ENCODE assay signal across 11 mouse cellular contexts in genomic region chr10:29533846-29534829, GRCm38 (mm10). TPM values are rescaled to one million over a fixed set of nuclear protein-coding genes. Genes with fewer than 3 reads are reported as not detected.
DNase-seq lines count a peak whose midpoint lies in the region; ATAC-seq and TF ChIP-seq lines count a peak whose summit lies in the region.
"Had no signal": no experiment of that assay in that cellular context is flagged by ENCODE, and none has a peak within 500 bp of the region (broad histone marks: within the 10 kb centered on the region; RNA-seq: fewer than 3 reads in every experiment).

No protein-coding gene starts in this region.

- TF ChIP-seq CTCF in liver, adult 2 months (IDR thresholded peaks at IDR 0.05; ENCODE audit: low read depth, low read length) = no peak

- H3K9ac ChIP-seq in intestine, embryonic 14.5 days (ENCODE audit: low read length) = peak overlapping the region; percentile 57
- H3K9ac ChIP-seq in liver, adult 2 months (ENCODE audit: low read depth, low read length) = peak overlapping the region; percentile 43; the same call in 1 of the 2 replicates

- peak; percentile 36; the same call in 1 of the 2 replicates for ATAC-seq in intestine, embryonic 14.5 days (replicated peaks; ENCODE audit: low FRiP score, low TSS enrichment, low read depth)

- 1% methylated on average over 24 of the region's 24 CpGs for WGBS in intestine, embryonic 14.5 days
- 3% methylated on average over 24 of the region's 24 CpGs for WGBS in liver, adult 2 months

- no peak for TF ChIP-seq POLR2A in liver, adult 2 months (IDR thresholded peaks at IDR 0.05; ENCODE audit: extremely low read depth, insufficient read depth, low read length)

- H3K4me3 ChIP-seq in intestine, embryonic 14.5 days (ENCODE audit: low read depth, low read length) = peak overlapping the region; percentile 76
- peak overlapping the region; percentile 56 for H3K4me3 ChIP-seq in liver, adult 2 months (ENCODE audit: insufficient read depth, low read depth, low read length)
- H3K4me3 ChIP-seq: heart, adult 2 months had no signal

- peaks cover 8% of the 10 kb centered on the region for H3K27me3 ChIP-seq in intestine, embryonic 14.5 days (replicated peaks; ENCODE audit: control insufficient read depth, insufficient read depth, low read length)
- peaks cover 8% of the 10 kb centered on the region; the same call in 1 of the 2 replicates for H3K27me3 ChIP-seq in liver, adult 2 months (ENCODE audit: control insufficient read depth, insufficient read depth, low read length)

- no peaks in the 10 kb centered on the region for H3K9me3 ChIP-seq in intestine, embryonic 14.5 days (ENCODE audit: control insufficient read depth, low read length)

- no peaks in the 10 kb centered on the region for H3K79me2 ChIP-seq in liver, adult 2 months (ENCODE audit: control insufficient read depth, insufficient read depth, low read length)

- DNase-seq in gastrocnemius, postnatal 10 days = peak; percentile 9
- DNase-seq in gastrocnemius, adult 18-20 months (ENCODE audit: low spot score) = no peak
- DNase-seq in ES-CJ7 (ENCODE audit: low read depth, low spot score) = peak; percentile 32
- DNase-seq in embryo, embryonic 9.5 days (ENCODE audit: extremely low spot score) = peak; percentile 59
- DNase-seq in intestine, embryonic 14.5 days (ENCODE audit: low spot score) = peak; percentile 69
- no peak for DNase-seq in liver, adult 2 months (ENCODE audit: extremely low read depth, low read depth, low spot score)
- DNase-seq in right cerebral cortex, adult 2 months (ENCODE audit: low spot score in 2 of 2) = peak; percentile 43 to 56
- DNase-seq in spleen, postnatal 14 days (ENCODE audit: low spot score in 2 of 2) = no peak

- H3K36me3 ChIP-seq in intestine, embryonic 14.5 days (ENCODE audit: control insufficient read depth, insufficient read depth, low read length) = no peaks in the 10 kb centered on the region
- no peaks in the 10 kb centered on the region for H3K36me3 ChIP-seq in liver, adult 2 months (ENCODE audit: control insufficient read depth, insufficient read depth, low read length)

- H3K4me2 ChIP-seq in intestine, embryonic 14.5 days (ENCODE audit: low read length) = peak overlapping the region; percentile 73

- 0 out of 2 replicates have a peak, but pooled peaks cover 2% of the 10 kb centered on the region for H3K4me1 ChIP-seq in intestine, embryonic 14.5 days (replicated peaks; ENCODE audit: control insufficient read depth, insufficient read depth, low read length)
- no peaks in the 10 kb centered on the region; the same call in 1 of the 2 replicates for H3K4me1 ChIP-seq in liver, adult 2 months (ENCODE audit: control insufficient read depth, insufficient read depth, low read length)

- peak overlapping the region; percentile 47 for H3K27ac ChIP-seq in intestine, embryonic 14.5 days (ENCODE audit: low read depth)
- 0 out of 2 replicates have a peak overlapping the region, but pooled peaks have one; percentile 16 for H3K27ac ChIP-seq in liver, adult 2 months (replicated peaks; ENCODE audit: insufficient read depth, low read depth, low read length)
- H3K27ac ChIP-seq: heart, adult 2 months had no signal

RNA-seq across cellular contexts. Expression of gene Rspo3, which starts 1.5 kb away (rescaled TPM):
- total RNA-seq in gastrocnemius, postnatal 10 days (2021) = 1 to 10 TPM; 2.5 to 4.7 TPM
- total RNA-seq in gastrocnemius, adult 18-20 months (2021) = 1 to 10 TPM; 1.6 to 2.0 TPM
- 20.6 and 27.5 TPM in 2 replicates for polyA plus RNA-seq in intestine, embryonic 14.5 days (2014; fragmentation: Nextera tagmentation; extraction: Ambion mirVana)
- total RNA-seq in liver, adult 2 months (2014; rRNA removed) = 2.5 and 3.0 TPM in 2 replicates
- polyA plus RNA-seq in liver, adult 2 months (2012; rRNA removed) = 1.1 and 1.3 TPM in 2 replicates
- total RNA-seq: MEL had no signal
- polyA plus RNA-seq: testis, adult 2 months had no signal

Comparison
In these comparisons a context has a peak if more than half of its experiments do, and no peak if none do; other contexts are left out.
1. DNase-seq: peak in gastrocnemius, postnatal 10 days (single experiment), ES-CJ7 (single experiment), embryo, embryonic 9.5 days (single experiment), intestine, embryonic 14.5 days (single experiment) and right cerebral cortex, adult 2 months (2 of 2); none in gastrocnemius, adult 18-20 months (single experiment), liver, adult 2 months (single experiment) and spleen, postnatal 14 days (0 of 2).